Mouse (Mus musculus): ENCODE results near the gene Gnpat.

Gene Gnpat

DNA sequence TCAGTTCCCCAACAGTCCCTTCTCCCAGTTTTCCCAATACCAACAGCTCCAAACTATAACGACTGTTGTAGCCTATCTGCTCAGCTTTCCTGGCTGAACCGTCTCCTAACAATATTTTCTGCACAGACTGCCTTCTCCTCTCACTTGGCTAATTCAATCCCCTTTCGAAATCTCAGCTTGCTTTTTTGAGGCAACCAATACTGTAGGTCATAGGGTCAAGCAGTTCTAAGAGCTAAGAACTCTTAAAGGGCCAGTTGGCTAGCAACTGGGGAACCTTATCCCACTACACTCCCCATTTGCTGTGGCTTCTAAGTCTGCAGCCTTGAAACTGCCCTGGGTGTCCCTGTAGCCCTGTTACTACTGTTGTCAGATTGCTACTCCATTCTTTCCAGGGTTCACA, 17.7 kb upstream of the Gnpat start:
- DNase-seq: no peak

DNA sequence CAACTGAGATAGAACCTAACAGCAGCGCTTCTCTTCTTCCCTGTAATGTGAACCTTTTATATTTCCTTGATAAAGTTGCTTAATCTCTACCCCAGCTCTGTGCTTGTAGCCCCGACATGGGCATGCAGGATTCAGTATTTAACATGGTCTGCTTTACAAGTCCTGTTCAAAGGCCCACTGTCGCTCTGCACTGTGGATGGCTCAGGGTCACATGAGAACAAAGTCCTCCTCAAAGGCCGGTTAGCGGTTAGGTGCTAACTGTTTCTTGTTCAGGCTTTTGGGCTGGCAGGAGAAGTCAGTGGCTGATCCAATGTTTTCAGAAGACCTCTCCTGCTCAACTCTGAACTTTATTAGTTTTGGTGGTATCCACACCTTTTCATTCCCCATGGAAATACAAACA, 17.3 kb upstream of the Gnpat start:
- DNase-seq: peak; percentile 47 to 53

DNA sequence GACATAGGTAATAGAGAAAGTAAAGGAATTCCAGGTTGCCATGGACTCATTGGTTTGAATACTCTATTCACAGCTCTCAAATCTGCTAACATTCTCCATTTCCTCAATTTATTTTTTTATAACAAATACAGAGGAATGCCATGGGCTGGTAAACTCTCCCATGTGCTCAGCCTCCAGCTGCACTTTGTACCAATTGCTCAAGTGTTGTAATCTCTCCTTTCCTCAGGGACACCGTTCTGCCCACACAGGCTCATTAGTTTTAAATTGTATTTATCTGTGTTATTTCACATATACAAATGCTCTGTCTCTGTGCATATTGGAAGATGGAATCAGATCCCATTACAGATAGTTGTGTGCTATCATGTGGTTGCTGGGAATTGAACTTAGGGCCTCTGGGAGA, 9.3 kb upstream of the Gnpat start:
- DNase-seq: no peak

DNA sequence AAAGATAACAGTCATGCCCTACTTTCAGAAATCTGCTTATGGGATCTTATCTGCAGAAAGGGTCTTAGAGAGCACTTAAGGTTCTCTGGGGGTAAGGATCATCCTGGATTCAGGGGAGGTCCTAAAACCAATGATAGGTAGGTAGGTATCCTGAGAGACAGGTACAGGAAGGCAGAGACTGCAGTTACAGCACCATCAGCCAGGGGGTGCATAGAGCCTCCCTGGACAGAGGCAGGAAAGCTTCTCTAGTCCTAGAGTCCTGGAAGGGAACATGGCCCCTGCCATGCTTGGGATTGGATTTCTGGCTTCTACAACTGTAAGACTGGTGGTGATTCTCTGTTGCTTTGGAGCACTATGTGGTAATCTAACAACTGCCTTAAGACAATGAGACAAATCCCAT, 3.4 kb upstream of the Gnpat start:
- DNase-seq: peak in 1 of 2 experiments; percentile 77

DNA sequence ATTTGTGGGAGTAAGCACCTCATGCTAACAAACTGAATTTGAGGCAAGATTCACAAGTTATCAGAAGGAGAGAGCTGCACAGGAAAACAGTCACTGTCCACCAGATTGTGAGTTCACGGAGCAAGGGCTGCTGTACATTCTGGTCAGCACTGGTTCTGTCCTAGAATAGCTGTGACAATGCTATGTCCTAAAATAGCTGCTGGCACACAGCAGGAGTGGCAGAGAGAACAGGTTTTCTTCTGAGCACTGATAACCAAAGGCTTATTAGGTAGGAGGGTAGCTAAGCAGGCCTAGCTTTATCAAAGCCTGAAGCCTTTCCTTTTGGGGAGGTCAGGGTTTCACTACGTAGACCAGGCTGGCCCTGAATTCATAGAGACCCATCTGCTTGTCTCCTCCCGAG, 2.6 kb upstream of the Gnpat start:
- no peak for DNase-seq

DNA sequence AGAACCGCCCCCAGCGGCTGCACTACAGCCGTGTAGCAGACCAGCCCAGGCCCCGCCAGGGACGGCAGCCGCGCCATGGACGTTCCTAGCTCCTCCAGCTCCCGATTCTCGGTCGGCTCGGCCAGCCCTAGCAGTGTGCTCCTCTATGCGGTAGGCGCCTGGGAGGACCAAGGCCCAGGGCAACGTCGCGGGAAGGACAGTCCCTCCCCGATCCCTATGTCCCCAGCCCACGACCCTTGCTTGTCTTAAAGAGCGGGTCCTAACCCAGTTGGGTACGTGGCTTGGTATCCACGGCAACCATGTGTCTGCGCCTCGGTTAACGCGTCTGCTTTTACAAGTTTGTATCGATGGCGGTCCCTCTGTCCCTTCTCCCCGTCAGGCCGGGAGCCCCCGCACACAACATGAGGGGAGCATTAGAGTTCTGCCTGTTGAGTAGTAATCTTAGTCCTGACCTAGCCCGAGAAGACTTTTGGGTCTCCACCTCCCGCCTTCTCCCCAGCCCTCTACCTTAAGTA, 387 bp downstream of the Gnpat start:
- no peak for DNase-seq

DNA sequence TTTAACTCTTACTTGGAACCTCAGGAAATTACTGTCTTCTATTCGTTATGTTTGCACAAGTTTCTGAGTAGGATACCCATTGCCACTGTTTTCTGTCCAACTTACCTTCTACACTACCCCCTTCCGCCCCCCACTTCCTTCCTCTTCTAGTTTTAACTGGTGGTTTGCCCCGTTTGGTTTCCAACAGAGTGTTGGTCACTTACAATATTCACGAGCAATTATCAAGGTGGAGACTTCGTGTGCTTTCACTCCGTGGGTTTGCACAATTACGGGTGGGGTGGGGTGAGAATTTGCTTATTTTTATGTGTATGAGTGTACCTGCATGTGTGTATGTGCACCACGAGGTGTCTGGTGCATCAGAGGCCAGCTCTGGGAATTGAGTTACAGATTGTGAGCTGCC, 896 bp downstream of the Gnpat start:
- DNase-seq: no peak

DNA sequence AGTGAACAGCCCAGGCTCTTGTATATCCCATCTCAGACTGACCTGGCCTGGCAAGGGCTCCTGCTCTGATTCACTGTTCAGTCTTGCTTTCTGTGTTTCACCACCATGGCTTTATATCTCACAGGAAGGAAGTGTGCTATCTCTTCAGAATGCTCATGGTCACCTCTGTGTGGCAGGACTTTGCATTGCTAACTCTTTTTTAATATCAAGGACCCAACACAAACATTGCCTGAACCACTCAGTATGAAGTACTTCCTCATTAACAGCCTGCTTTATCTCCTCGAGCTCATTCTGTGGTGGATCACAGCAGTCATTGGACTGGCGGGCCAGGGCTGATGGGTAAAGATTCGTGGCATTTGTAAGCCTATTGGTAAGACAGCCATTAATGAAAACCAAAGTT, 3.8 kb downstream of the Gnpat start:
- no peak for DNase-seq

DNA sequence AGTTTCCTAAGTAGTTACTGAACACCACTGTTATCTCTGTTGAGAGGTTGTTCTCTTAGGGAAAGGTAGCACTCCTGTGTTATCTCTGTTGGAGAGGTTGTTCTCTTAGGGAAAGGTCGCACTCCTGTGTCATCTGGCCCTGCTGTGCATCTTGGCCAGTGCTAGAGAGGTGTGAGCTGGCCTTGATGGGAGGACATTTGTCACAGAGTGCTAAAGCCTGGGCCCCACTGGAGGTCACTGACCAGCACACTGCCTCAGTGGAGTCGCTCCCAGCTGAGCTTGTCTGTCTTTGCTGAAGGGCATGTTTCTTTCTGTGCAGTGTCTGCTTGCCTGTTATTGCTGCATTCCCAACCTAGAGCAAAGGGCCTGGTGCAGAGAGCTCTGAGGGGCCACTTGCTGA, 4.3 kb downstream of the Gnpat start:
- no peak for DNase-seq

DNA sequence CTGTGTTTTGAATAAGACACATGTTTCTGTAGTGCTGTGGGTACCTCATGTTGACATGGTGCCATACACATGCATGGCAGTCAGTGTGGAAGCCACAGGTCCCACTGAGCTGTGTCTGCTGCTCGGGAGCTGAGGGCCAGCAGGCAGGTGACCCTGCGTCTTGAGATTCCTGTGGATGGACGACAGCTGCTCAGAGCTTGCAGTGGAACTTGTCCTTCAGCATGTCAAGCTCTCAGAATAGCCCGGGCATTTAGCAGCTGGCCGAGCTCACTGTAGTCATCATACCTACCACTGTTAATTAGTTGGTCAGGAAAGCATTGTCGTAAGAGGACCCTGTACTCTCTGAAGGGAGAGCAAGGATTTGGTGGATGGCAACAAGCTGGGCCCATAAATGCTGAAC, 6.9 kb downstream of the Gnpat start:
- no peak for DNase-seq

DNA sequence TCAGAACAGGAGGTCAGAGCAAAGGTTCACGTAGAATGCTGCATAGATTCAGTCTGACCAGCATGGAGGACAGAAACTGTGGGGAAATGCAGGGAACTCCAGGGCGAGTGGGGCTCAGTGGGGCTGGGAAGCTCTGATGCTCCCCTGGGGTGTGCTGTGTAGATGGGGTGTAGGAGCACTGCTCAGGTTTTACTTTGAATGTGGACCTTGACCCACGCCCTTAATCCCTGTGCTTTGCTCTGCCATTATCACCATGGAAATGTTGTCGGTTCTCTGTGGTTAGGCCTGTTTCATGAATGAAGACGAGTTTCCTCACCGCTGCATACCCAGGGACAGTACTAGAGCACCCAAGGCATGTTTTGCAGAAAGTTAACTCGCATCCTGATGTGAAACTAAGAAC, 8.6 kb downstream of the Gnpat start:
- no peak for DNase-seq

DNA sequence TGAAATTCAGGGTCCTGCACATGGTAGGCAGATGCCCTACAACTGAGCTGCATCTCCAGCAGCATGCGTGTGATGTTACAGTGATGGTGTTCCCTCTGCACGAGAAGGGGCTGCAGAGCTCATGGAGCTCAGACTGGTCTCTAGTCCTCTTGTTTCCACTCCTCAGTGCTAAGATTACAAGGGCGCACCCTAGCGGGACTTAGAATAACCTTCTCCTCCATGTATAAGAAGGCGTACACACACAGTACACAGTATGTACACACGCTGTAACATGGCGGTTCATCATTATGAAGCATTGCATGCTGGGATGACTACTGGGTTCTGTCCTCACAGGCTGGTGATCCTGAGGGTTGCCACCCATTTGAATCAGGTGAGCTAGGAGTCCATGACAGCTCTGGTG, 9.2 kb downstream of the Gnpat start:
- DNase-seq: no peak

DNA sequence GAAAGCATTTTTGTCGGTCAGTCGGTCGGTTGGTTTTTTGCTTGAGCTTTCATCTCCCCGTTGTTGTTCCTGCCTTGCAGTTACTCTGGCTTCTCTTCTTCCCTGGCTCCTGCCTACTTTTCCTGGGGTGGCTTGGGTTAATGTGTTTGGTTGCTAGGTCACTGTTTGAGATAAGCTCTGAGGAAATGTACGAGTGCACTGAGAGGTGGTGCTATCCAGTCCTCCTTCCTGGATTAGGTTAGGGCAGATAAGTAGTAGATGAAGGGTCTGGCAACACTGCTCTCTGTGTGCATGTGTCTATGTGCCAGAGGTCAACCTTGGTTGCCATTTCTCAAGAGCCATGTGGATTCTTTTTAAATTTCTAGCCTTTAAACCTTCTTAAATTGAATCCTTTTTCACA, 9.9 kb downstream of the Gnpat start:
- no peak for DNase-seq

DNA sequence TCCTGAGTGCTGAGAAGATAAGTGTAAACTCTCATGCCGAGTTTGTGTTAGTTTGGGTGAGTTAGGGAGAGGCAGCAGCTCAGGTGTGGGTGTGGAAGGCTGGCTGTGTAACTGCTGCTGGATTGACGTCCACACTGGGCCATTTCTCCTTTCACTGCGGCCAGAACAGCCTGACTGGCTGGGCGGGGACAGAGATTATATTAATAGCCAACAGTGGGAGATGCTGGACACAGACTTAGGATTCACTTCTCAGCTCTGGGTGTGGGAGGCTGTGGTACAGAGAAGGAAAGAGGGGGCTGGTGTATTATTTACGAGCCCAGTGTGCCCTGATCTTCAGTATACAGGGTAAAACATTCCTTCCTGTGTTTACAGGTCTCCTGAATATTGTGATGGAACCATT, 15.3 kb downstream of the Gnpat start:
- no peak for DNase-seq

DNA sequence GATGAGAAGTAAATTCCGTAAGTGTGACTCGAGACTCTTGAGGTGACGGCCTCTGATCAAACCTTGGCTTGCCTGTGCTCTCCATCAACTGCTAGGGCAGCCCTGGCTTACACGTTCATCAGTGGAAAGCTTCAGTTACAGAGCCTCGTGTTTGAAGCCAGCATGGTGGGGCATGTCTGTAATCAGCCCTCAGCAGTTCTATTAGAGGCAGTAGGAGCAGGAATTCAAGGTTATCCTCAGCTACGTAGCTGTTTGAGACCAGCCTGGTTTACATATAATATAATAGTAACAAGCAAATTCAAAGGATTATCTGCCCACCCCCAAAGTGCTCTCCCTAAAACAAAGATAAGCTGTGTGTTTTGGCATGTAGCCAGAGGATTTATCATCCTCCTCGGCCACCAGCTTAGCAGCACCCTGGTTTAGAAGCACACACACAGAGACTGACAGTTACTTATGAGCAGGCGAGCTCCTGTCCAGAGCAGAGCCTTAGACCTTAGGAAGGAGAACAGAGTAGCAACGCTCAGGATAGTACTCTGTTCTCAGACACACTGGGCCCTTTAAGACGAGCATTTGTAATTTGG, 16.2 kb downstream of the Gnpat start:
- DNase-seq: no peak

DNA sequence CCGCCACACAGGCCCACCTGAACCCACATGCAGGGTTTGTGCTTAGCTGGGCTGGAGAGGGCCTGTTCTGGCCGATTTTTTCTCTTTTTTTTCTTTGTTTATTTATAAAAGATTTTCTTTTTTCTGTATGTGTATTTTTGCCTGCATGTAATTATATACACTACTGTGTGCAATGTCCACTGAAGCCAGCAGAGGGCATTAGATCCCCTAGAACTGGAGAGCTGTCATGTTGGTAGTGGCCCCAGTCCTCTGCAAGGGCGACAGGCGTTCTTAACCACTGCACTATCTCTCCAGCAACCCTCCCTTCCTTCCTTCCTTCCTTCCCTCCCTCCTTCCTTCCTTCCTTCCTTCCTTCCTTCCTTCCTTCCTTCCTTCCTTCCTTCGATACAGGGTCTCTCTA, 25.6 kb downstream of the Gnpat start:
- DNase-seq: no peak

DNA sequence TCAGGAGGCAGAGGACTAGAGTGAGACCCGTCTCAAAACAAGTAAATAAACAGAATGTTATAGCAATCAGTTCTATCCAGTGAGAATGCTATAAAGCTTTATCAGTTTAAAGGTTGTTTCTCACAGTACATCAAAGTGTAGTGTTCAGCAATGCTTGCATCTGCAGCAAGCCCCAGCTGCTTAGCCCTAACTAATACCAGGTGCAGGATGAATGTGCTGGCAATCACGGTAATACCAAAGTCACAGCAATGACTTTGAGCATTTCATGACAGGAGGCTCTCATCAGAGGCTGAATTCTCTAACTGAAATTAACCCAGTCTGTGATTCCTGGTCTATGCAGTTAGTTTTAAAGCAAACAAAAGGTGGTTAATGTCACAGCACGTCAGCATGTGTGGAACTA, 29.8 kb downstream of the Gnpat start:
- no peak for DNase-seq

DNA sequence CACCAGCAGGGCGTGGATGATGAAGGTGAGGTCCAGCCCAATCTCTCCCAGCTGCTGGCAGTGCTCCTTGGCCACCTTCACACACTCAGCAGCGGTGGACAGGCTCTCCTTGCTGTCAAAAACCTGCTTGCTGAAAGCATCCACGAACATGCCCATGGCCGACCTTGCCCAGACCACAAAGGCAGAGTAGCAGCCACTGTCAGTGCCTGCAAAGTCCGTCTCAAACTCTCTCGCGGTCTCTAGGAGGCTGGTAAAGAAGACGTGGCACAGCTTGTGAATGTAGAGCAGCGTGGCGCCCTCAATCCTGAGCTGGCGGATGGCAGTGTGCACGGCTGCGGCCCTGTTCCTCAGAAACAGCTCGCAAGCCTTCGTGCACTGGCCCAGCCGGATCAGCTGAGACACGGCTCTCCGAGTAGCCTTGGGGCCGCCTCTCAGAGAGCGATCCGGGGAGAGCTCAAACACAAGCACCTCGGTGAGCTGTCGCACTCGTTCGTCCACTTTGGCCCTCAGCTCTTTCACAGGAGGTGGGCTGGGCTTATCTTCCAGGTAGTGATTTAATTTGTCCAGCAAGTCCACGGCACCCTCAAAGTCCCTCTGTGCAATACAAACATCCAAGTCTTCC, 33.3 kb downstream of the Gnpat start:
- no peak for DNase-seq

DNA sequence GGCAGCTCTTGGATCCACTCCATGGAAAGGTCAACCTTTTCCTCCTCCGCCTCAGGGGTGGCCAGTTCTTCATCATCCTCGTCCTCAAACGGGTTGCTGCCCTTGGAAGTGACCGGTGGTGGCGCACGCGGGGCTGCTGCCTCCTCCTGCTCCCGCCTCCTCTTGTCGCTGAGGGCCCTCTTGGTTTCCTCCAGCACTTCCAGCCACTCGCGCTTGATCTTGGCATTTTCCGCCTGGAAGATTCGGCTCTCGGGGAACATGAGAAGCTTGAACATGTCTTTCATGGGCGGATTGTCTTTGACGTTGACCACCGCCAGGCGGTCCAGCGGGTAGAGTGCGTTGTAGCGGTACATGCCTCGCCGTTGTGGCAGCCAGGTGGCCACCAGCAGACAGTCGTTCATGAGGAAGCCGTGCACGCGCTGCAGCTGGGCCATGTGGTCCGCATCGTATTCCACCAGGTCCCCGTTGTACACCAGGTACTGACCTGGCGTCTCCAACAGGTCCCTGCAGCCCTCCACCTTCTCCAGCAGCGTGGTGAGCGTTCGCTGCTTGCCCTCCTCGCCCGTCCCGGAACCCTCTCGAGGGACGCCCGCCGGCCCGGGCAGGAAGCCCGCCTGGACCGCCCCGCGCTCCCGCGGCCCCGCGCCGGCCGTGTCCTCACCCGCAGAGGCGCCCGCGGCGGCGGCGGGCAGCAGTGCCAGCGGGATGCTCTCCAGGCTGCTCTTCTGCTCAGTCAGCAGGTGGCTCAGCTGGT, 34.0 kb downstream of the Gnpat start:
- peak; percentile 85 to 90 for DNase-seq

DNA sequence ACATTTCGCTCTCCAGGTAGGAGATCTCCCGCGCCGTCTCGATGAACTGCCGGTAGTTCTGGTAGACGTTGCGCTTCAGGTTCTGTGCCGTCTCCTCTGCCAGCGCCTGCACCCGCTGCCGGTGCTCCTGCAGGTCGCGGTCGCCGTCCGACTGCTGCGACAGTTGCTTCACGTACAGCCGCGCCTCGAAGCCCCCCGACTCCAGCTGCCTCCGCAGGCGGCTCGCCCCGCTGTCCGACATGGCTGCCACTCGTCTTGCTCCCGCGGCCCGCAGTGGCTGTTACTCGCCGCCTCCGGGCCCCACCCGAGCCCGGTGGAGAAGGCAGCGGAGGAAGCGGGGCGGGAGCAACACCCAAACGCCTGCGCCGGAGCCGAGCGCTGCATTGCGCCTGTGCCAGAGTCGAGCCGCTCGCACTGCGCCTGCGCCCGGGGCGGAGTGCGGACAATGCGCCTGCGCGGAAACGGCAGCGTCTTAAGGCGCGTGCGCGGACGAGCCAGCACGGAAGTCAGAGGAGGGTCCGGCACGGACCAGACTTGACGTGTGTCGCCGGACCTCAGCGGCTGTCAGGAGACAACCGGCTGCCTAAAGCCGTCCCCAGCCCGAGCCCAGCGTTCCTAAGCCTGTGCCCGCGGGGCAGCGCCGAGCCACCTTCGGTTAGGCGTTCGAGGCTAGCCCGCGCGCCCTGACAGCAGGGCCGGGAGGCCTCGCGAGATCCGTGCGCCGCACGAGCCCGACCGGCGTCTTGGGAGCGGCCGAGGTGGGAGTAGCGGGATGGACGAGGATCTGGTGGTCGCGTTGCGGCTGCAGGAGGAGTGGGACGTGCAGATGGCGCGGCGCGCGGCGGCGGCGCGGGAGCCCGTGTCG, 34.8 kb downstream of the Gnpat start, which contains the start of the genes Exoc8 and Sprtn:
Gene Exoc8 (minus strand): TSS at position 320 of the 865 bp plus-strand sequence.
Gene Sprtn (plus strand): TSS at position 501 of the 865 bp plus-strand sequence.
- peak; percentile 95 to 98 for DNase-seq

DNA sequence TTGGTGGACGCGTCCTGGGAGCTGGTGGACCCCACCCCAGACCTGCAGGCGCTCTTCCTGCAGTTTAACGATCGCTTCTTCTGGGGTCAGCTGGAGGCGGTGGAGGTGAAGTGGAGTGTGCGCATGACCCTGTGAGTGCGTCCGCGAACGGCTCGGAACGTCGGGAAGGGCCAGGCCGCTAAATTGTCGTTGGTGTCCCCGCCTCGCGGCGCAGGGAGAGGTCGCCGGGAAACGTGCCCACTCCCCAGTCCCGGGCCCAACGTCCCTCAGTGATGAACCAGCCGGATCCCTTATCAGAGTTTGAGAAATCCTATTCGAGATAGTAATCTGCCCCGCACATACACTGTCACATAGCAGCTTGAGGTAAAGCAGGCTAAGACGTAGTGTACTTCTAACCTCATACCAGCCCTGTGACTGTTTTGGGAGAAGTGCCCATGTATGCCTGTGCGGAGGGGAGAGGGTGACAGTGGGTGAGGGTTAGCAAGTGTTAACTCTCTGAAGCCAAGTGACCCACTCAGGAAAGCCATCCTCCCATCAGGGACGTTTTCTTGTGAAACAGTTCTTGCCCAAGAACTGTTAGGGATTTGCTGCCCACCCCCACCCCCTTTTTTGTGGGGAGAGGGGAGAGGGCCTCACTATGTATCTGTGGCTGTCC, 35.5 kb downstream of the Gnpat start:
- no peak for DNase-seq

DNA sequence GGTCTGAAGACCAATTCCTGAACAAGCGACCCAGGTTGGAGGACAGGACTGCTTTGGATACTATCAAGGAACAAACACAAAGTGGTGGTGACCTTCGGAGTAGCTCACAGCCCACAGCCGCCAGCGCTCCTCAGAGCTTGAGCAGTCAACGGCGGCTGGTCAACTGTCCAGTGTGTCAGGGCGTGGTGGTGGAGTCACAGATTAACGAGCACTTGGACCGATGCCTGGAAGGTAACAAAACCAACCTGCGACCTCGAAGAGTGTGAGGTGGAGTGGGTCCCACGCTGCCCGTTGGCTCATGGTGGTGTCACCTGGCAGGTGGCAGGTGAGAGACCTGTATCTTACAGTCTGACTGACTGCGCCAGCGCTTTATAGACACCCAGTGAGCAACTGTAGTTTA, 40.4 kb downstream of the Gnpat start:
- peak; percentile 80 to 87 for DNase-seq

DNA sequence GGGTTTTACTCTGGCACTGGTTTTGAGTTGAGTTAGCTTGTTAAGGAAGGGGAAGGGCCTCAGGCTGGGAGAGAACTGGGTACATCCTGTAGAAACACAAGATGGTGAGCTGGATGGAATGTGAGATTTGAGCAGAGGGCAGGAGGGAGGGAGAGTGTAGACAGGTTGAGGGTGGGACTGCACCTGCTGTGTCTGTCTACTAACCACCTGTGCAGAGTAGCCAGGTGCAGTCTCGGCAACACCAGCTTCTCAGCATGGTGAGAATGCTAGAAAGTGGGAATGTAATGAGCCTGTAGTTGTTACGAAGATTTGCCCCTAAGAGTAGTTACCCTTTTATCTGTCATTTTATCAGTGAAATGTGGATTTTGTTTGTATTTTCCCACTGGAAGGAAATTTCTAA, 42.6 kb downstream of the Gnpat start:
- DNase-seq: no peak
